Mouse (Mus musculus) hindbrain, postnatal 0 days (tissue): ENCODE results near the gene Rasl2-9. TPM values are rescaled to one million over a fixed set of nuclear protein-coding genes. Genes with fewer than 3 reads are reported as not detected.
"Not testable (repeated sequence)": the region's sequence is repeated elsewhere in the genome, so short reads cannot be mapped to it uniquely, and the experiment has no call there.

ENCODE experiments used
- ATAC-seq: fragments of 200-750 bp; cut with Nextera tagmentation; 2 replicates; pipeline ENCODE4 v1.8.0; 2017; ENCODE audit warnings: mild to moderate bottlenecking, moderate TSS enrichment, moderate library complexity
- DNase-seq: peaks from one replicate; pipeline ENCODE4 v3.0.0-alpha.2; 2015; ENCODE audit warnings: low spot score
- H3K27ac ChIP-seq: fragments of 300-500 bp; sonication (generic); 2 replicates; pipeline ENCODE4 v1.5.1; 2014; ENCODE audit warnings: mild to moderate bottlenecking
- H3K27me3 ChIP-seq: fragments of 300-500 bp; sonication (generic); 2 replicates; pipeline ENCODE4 v1.6.1; 2014; ENCODE audit warnings: low read length, mixed read lengths; ENCODE audit not compliant: insufficient read depth
- H3K36me3 ChIP-seq: fragments of 300-500 bp; sonication (generic); 2 replicates; pipeline ENCODE4 v1.6.1; 2014; ENCODE audit warnings: low read length, mixed read lengths; ENCODE audit not compliant: insufficient read depth
- H3K4me1 ChIP-seq: fragments of 300-500 bp; sonication (generic); 2 replicates; pipeline ENCODE4 v1.6.1; 2014; ENCODE audit warnings: antibody characterized with exemption, low read length, mixed read lengths; ENCODE audit not compliant: insufficient read depth
- H3K4me2 ChIP-seq: fragments of 300-500 bp; sonication (generic); 2 replicates; pipeline ENCODE4 v1.6.1; 2014; ENCODE audit warnings: low read depth, mild to moderate bottlenecking, low read length, moderate library complexity, mixed read lengths
- H3K4me3 ChIP-seq: fragments of 300-500 bp; sonication (generic); 2 replicates; pipeline ENCODE4 v1.5.1; 2014; ENCODE audit warnings: low read length
- H3K9ac ChIP-seq: fragments of 300-500 bp; sonication (generic); replicated peaks from 2 replicates; pipeline ENCODE4 v1.6.1; 2014; ENCODE audit warnings: mild to moderate bottlenecking, low read length, moderate library complexity, mixed read lengths
- H3K9me3 ChIP-seq: fragments of 300-500 bp; sonication (generic); 2 replicates; pipeline ENCODE4 v1.6.1; 2016; ENCODE audit warnings: low read length, mixed read lengths
- CTCF ChIP-seq: IDR thresholded peaks from 2 replicates; pipeline ENCODE4 v1.5.1; 2016; ENCODE audit warnings: antibody characterized with exemption, control low read depth, low read depth
- WGBS: fragments of 180-500 bp; shearing (Covaris S2); extraction: QIAGEN DNeasy Blood & Tissue Kit; methylation state at CpG from one replicate; pipeline ENCODE4 v1.1.7; 2014; 5-methylcytosine and 5-hydroxymethylcytosine counted together
- polyA plus RNA-seq: library from polyadenylated mRNA; unstranded; fragments of >200 nt; fragmentation: Nextera tagmentation; extraction: Ambion mirVana; gene quantifications from 2 replicates; pipeline ENCODE4 v1.2.1, GENCODE M21; 2015
- total RNA-seq: library from RNA; depleted of rRNA; stranded (reverse); fragments of >200 nt; gene quantifications from 2 replicates; pipeline ENCODE4 v1.2.3, GENCODE M21; 2014; rRNA removed

The Rasl2-9 gene
- total RNA-seq (not detected in 2 replicates), polyA plus RNA-seq (1.1 and 1.2 TPM in 2 replicates)

DNA sequence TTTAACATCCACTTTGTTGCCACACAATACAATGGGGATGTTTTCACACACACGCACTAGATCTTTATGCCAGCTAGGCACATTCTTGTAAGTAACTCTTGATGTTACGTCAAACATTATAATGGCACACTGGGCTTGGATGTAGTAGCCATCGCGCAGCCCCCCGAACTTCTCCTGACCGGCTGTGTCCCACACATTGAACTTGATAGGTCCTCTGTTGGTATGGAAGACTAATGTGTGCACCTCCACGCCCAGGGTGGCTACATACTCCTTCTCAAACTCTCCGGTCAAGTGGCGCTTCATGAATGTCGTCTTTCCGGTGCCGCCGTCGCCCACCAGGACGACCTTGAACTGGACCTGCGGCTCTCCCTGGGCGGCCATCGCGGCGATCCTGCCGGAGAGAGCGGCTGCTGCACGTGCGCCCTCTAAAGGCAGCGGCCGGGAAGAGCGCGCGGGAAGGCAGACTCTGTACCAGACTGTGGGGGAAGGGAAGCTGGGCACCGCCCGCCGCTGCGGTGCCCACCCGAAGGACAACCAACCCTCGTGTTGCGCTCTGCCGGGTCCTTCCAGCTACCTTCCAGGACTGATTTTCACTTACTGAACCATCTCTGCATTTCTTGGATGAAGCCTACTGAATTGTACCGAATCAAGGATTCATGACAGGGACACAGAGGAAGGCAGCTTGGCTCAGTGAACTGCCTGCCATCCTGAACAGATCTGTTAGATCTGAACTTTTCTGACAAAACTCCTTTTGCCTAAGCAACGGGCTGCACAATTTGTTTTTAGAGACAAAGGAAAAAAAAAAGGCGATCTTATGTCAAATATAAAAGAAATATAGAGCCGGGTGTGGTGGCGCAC, at the start of gene Rasl2-9:
TSS of gene Rasl2-9 (minus strand) at position 402 of the 858 bp plus-strand sequence.
- Histone ChIP-seq H3K4me3 (peak within 1 kb of the TSS; percentile 34), H3K36me3 (no peaks in the 10 kb centered on the region), H3K27ac (no peak within 1 kb of the TSS), H3K4me2 (peak within 1 kb of the TSS; percentile 58), H3K4me1 (no peaks in the 10 kb centered on the region), H3K9me3 (no peaks in the 10 kb centered on the region), H3K9ac (peak within 1 kb of the TSS; percentile 40; the same call in 1 of the 2 replicates), H3K27me3 (no peaks in the 10 kb centered on the region)
- DNase-seq, result peak; percentile 83
- TF ChIP-seq CTCF, result peak; percentile 83
- ATAC-seq, result peak; percentile 93
- 17% methylated on average over 42 of the region's 42 CpGs for WGBS

DNA sequence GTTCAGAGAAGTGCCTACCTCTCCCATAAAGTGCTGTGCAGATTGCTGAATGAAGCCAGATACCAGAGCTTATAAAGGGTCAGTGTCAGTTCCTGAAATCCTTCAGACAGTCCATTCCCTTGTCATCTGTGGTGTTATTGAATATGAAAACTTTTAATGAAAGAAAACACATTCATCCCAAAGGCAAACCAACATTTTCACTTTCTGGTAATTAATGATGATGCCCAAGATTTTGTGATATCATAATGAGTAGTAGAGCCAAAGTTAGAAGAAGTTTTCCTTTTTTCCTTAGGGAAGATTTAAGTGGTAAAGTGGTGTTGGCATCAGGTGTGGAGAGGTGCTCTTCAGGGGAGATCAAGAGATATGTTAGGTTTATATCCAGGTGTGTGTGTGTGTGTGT, 23.8 kb upstream of the Rasl2-9 start, which contains the start of gene Vmn1r55:
TSS of gene Vmn1r55 (minus strand) at position 101 of the 400 bp plus-strand sequence.
- not testable (repeated sequence) for H3K4me3 ChIP-seq, H3K9me3 ChIP-seq, H3K9ac ChIP-seq, ATAC-seq, H3K4me2 ChIP-seq, DNase-seq, H3K36me3 ChIP-seq, H3K4me1 ChIP-seq, H3K27me3 ChIP-seq, H3K27ac ChIP-seq

DNA sequence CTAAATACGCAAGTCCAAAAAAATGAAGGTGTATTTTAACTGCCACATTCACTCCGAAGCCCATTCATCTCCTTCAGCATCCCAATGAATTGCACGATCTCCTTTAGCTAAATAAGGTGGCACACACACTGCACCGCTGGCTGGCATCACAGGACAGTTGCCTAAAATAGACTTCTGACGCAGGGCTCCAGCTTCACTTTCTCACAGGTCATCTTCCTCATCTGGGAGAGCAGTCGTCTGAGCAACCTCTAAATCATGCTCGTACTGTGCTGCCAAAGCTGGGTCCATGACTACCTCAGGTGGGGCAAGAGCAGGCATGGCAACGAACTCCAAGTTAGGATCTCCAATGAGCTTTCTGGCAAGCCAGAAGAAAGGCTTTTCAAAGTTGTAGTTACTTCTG, 672 bp downstream of the Rasl2-9 start:
- ATAC-seq, result no peak
- TF ChIP-seq CTCF, result no peak
- no peak overlapping the region for H3K4me3 ChIP-seq
- no peak for DNase-seq
- peak overlapping the region; percentile 58; the same call in 1 of the 2 replicates for H3K4me2 ChIP-seq
- no peak overlapping the region for H3K9ac ChIP-seq
- no peaks in the 10 kb centered on the region for H3K27me3 ChIP-seq
- no peaks in the 10 kb centered on the region for H3K9me3 ChIP-seq
- H3K27ac ChIP-seq, result no peak overlapping the region
- H3K36me3 ChIP-seq, result no peaks in the 10 kb centered on the region
- no peaks in the 10 kb centered on the region for H3K4me1 ChIP-seq
- WGBS, result 93% methylated on average over 8 of the region's 8 CpGs

DNA sequence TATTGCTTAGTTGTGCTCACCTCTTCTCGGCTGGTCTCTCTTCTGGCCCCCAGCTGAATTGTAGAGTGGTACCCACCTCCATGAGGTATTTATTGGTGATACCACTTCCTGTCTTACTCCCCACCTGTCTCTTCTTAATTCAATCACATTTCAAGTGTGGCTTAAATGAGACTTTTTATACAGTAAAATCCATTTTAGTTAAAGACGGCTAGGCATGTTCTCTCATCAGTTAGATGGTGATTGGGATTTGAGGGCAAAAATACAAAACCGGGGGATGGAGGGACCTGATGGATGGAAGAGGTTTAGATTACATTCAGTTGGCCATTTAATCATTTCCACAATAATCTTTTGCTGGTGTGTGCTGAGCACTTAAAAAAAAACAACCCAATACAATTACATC, 8.9 kb downstream of the Rasl2-9 start, which contains the start of gene Rfpl4:
TSS of gene Rfpl4 (minus strand) at position 101 of the 400 bp plus-strand sequence.
- ATAC-seq (no peak), DNase-seq (no peak)
- Histone ChIP-seq H3K9ac (no peak within 1 kb of the TSS), H3K4me1 (no peaks in the 10 kb centered on the region), H3K27me3 (no peaks in the 10 kb centered on the region), H3K36me3 (no peaks in the 10 kb centered on the region), H3K4me2 (no peak within 1 kb of the TSS), H3K4me3 (no peak within 1 kb of the TSS), H3K9me3 (no peaks in the 10 kb centered on the region), H3K27ac (no peak within 1 kb of the TSS)
- no peak for TF ChIP-seq CTCF
- 93% methylated on average over 3 of the region's 3 CpGs for WGBS

DNA sequence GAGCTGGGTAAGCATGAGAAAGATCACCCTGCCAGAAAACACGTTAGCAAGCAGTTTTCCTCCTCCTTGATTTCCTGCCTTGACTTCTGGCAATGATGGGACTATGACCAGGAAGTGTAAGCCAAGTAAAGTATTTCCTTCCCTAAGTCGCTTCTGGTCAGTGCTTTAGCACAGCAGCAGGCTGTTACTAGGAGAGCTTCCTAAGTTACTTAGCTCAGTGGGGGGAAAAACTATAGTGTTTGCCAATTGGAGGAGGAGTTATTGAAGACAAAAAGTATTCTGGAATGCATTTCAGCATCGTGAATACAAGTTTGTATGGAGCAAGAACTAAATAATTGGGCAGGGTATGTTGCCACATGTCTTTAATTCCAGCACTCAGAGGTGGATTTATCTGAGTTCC, 13.0 kb downstream of the Rasl2-9 start:
- TF ChIP-seq CTCF, result no peak
- DNase-seq, result no peak
- H3K27me3 ChIP-seq, result no peaks in the 10 kb centered on the region
- H3K9ac ChIP-seq, result no peak overlapping the region
- WGBS, result 40% methylated on average over 3 of the region's 3 CpGs
- no peak overlapping the region for H3K27ac ChIP-seq
- no peaks in the 10 kb centered on the region for H3K9me3 ChIP-seq
- no peak for ATAC-seq
- H3K4me3 ChIP-seq, result no peak overlapping the region
- no peaks in the 10 kb centered on the region for H3K4me1 ChIP-seq
- H3K36me3 ChIP-seq, result no peaks in the 10 kb centered on the region
- no peak overlapping the region for H3K4me2 ChIP-seq

DNA sequence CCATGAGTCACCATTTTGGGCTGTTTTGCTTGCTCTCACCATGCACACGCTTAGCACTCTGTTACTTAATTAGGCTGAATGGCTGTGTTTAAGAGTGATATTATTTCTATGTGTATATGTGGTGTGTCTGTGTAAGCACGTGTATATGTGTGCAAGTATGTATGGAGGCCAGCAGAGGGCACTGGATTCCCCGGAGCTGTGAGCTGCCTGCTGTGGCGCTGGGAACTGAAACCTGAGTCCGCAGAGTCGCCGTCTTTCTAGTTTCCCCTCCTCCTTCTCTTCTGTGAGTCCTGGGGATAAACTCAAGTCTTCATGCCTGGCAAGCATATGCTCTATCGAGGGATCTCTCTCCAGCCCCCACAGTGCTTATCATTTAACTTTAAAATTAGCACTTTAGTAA, 16.4 kb downstream of the Rasl2-9 start:
- Histone ChIP-seq H3K9me3 (no peaks in the 10 kb centered on the region), H3K36me3 (no peaks in the 10 kb centered on the region), H3K9ac (no peak overlapping the region), H3K4me2 (no peak overlapping the region), H3K4me3 (no peak overlapping the region), H3K27me3 (no peaks in the 10 kb centered on the region), H3K4me1 (no peaks in the 10 kb centered on the region), H3K27ac (no peak overlapping the region)
- TF ChIP-seq CTCF, result no peak
- WGBS, result 83% methylated on average over 8 of the region's 8 CpGs
- no peak for ATAC-seq
- DNase-seq, result no peak

DNA sequence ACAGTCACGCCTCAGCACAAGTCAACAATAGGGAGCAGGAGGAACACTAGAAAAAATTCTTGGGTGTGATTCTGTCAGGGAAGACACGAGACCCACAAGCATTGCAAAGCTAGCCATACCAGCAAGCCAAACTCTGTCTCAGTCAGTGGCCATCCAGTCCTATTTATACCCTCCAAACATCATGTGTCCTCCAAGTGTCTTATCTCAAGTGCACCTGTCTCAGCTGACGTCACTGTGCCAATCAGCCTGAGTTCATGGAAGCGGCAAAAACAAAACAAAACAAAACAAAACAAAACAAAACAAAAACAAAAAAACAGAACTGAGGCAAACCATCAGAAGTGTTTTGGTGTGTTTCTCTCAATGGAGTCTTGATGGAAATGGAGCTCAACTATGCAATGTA, 17.5 kb downstream of the Rasl2-9 start:
- ATAC-seq, result no peak
- no peak for TF ChIP-seq CTCF

More for the DNA sequence above, 17.5 kb downstream of the Rasl2-9 start:
- 78% methylated on average over 4 of the region's 4 CpGs for WGBS
- no peak overlapping the region for H3K4me2 ChIP-seq
- no peak overlapping the region for H3K4me3 ChIP-seq
- no peaks in the 10 kb centered on the region for H3K4me1 ChIP-seq
- no peaks in the 10 kb centered on the region for H3K9me3 ChIP-seq
- H3K9ac ChIP-seq, result no peak overlapping the region
- DNase-seq, result no peak
- no peaks in the 10 kb centered on the region for H3K36me3 ChIP-seq
- H3K27me3 ChIP-seq, result no peaks in the 10 kb centered on the region
- no peak overlapping the region for H3K27ac ChIP-seq
